Mouse (Mus musculus): ENCODE results near the gene Pla2g2e.
"Not testable (repeated sequence)": the region's sequence is repeated elsewhere in the genome, so short reads cannot be mapped to it uniquely, and the experiment has no call there.

Gene Pla2g2e

GRCm38 (mm10) chr4:138877731-138878130, at the start of gene Pla2g2e:
Pla2g2e (plus strand) TSS chr4:138877942.
- DNase-seq (ENCODE audit: low spot score): no peak

GRCm38 (mm10) chr4:138839806-138840205, 37.9 kb upstream of the Pla2g2e start:
- DNase-seq (ENCODE audit: low spot score): no peak

GRCm38 (mm10) chr4:138840726-138841125, 37.0 kb upstream of the Pla2g2e start:
- no peak for DNase-seq (ENCODE audit: low spot score)

GRCm38 (mm10) chr4:138841386-138841785, 36.4 kb upstream of the Pla2g2e start:
- DNase-seq (ENCODE audit: low spot score): no peak

- DNase-seq (ENCODE audit: low spot score): peak; percentile 17
Measured at GRCm38 (mm10) chr4:138851463-138851862, 26.3 kb upstream of the Pla2g2e start.

GRCm38 (mm10) chr4:138852961-138853360, 24.8 kb upstream of the Pla2g2e start:
- DNase-seq (ENCODE audit: low spot score): no peak

- no peak for DNase-seq (ENCODE audit: low spot score)
Measured at GRCm38 (mm10) chr4:138855092-138855632, 22.6 kb upstream of the Pla2g2e start.

GRCm38 (mm10) chr4:138856491-138856890, 21.3 kb upstream of the Pla2g2e start:
- peak; percentile 19 for DNase-seq (ENCODE audit: low spot score)

- no peak for DNase-seq (ENCODE audit: low spot score)
Measured at GRCm38 (mm10) chr4:138857576-138857975, 20.2 kb upstream of the Pla2g2e start.

GRCm38 (mm10) chr4:138858446-138858845, 19.3 kb upstream of the Pla2g2e start:
- no peak for DNase-seq (ENCODE audit: low spot score)

- no peak for DNase-seq (ENCODE audit: low spot score)
Measured at GRCm38 (mm10) chr4:138859245-138859644, 18.5 kb upstream of the Pla2g2e start.

GRCm38 (mm10) chr4:138859728-138860127, 18.0 kb upstream of the Pla2g2e start:
- DNase-seq (ENCODE audit: low spot score): no peak

GRCm38 (mm10) chr4:138863344-138863998, 14.3 kb upstream of the Pla2g2e start, which contains the start of gene Pla2g5:
Pla2g5 (minus strand) TSS chr4:138863482.
- DNase-seq (ENCODE audit: low spot score): no peak

- DNase-seq (ENCODE audit: low spot score): no peak
Measured at GRCm38 (mm10) chr4:138865092-138865491, 12.7 kb upstream of the Pla2g2e start.

GRCm38 (mm10) chr4:138865991-138866390, 11.8 kb upstream of the Pla2g2e start:
- DNase-seq (ENCODE audit: low spot score): no peak

- DNase-seq (ENCODE audit: low spot score): peak; percentile 31
Measured at GRCm38 (mm10) chr4:138866413-138866812, 11.3 kb upstream of the Pla2g2e start.

GRCm38 (mm10) chr4:138868666-138869065, 9.1 kb upstream of the Pla2g2e start:
- no peak for DNase-seq (ENCODE audit: low spot score)

- no peak for DNase-seq (ENCODE audit: low spot score)
Measured at GRCm38 (mm10) chr4:138873864-138874263, 3.9 kb upstream of the Pla2g2e start, which contains the start of gene Gm13030. Gm13030 (minus strand) TSS chr4:138873964.

- DNase-seq (ENCODE audit: low spot score): not testable (repeated sequence)
Measured at GRCm38 (mm10) chr4:138875275-138875674, 2.5 kb upstream of the Pla2g2e start.

- DNase-seq (ENCODE audit: low spot score): no peak
Measured at GRCm38 (mm10) chr4:138875986-138876385, 1.8 kb upstream of the Pla2g2e start.

GRCm38 (mm10) chr4:138878783-138879182, 1.0 kb downstream of the Pla2g2e start:
- DNase-seq (ENCODE audit: low spot score): no peak

- DNase-seq (ENCODE audit: low spot score): no peak
Measured at GRCm38 (mm10) chr4:138879808-138880207, 2.1 kb downstream of the Pla2g2e start.

- DNase-seq (ENCODE audit: low spot score): no peak
Measured at GRCm38 (mm10) chr4:138880811-138881584, 3.3 kb downstream of the Pla2g2e start.

Data from spleen, adult 12 weeks (tissue).